Mouse (Mus musculus): ENCODE results near the gene Cyp2d22. TPM values are rescaled to one million over a fixed set of nuclear protein-coding genes. Genes with fewer than 3 reads are reported as not detected.

Cyp2d22 gene
- polyA plus RNA-seq, 1 experiment from 2014 or later = 9.7 TPM

- peak overlapping the region; percentile 78 for H3K4me2 ChIP-seq (ENCODE audit: low read depth, low read length)
- WGBS = 32% methylated on average over 15 of the region's 15 CpGs
- no peaks in the 10 kb centered on the region for H3K36me3 ChIP-seq (ENCODE audit: control insufficient read depth, insufficient read depth, low read length)
- ATAC-seq (ENCODE audit: low read depth) = no peak
- H3K4me3 ChIP-seq (ENCODE audit: low read length) = no peak overlapping the region
- peak overlapping the region; percentile 78 for H3K27ac ChIP-seq (ENCODE audit: low read length)
- no peaks in the 10 kb centered on the region for H3K9me3 ChIP-seq (ENCODE audit: control insufficient read depth, low read length)
- H3K9ac ChIP-seq (ENCODE audit: low read length) = peak overlapping the region; percentile 35; the same call in 1 of the 2 replicates
- H3K4me1 ChIP-seq (replicated peaks; ENCODE audit: control insufficient read depth, insufficient read depth, low read length) = peaks cover 30% of the 10 kb centered on the region
- H3K27me3 ChIP-seq (ENCODE audit: control insufficient read depth, insufficient read depth, low read depth, low read length) = no peaks in the 10 kb centered on the region
These were observed 1.5 kb downstream of the Cyp2d22 start for GRCm38 (mm10) chr15:82378261-82379180.

GRCm38 (mm10) chr15:82377701-82378100, 2.4 kb downstream of the Cyp2d22 start:
- WGBS = 51% methylated on average over 5 of the region's 5 CpGs
- no peaks in the 10 kb centered on the region for H3K27me3 ChIP-seq (ENCODE audit: control insufficient read depth, insufficient read depth, low read depth, low read length)
- H3K9me3 ChIP-seq (ENCODE audit: control insufficient read depth, low read length) = no peaks in the 10 kb centered on the region
- no peak overlapping the region for H3K9ac ChIP-seq (ENCODE audit: low read length)
- no peak overlapping the region for H3K4me3 ChIP-seq (ENCODE audit: low read length)
- no peak overlapping the region for H3K4me2 ChIP-seq (ENCODE audit: low read depth, low read length)
- no peaks in the 10 kb centered on the region for H3K36me3 ChIP-seq (ENCODE audit: control insufficient read depth, insufficient read depth, low read length)
- peak overlapping the region; percentile 78; the same call in 1 of the 2 replicates for H3K27ac ChIP-seq (ENCODE audit: low read length)
- ATAC-seq (ENCODE audit: low read depth) = no peak
- H3K4me1 ChIP-seq (replicated peaks; ENCODE audit: control insufficient read depth, insufficient read depth, low read length) = peaks cover 30% of the 10 kb centered on the region

DNA sequence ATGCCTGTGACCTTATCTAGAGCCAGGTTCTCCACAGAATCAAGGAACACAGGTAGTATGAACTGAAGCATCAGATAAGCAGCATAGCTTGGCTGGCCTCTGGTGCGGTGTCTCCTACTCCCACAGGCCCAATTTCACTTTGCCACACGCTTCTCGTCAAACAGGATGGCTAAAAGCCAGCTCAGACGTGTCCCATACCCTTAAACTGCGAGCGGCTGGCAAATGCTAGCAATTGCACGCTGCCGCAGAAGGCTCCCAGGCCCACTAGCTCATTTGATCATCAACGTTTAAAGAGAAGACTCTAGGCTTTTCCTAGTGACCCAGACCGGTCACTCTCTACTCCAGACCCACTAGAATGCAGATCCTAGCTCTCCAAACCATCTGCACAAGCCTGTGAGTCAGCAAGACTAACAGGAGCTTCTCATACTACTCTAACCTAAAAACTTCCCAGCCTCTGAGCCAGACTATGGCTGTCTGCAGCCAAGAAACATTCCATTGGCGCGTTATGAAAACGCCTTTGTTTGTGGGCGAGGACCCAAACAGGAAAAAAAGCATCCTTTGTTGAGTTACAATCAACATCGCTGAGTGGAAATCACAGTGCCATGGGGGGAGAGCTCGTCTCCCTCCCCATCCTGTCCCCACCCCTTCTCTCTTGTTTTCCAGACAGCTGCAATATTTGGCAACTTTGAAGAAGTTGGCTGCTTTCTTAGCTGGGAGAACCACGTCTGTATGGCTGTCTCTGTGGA, 3.5 kb downstream of the Cyp2d22 start:
- Histone ChIP-seq H3K4me2 (ENCODE audit: low read depth, low read length) (peak overlapping the region; percentile 14; the same call in 1 of the 2 replicates), H3K27ac (ENCODE audit: low read length) (peak overlapping the region; percentile 80), H3K9ac (ENCODE audit: low read length) (no peak overlapping the region), H3K36me3 (ENCODE audit: control insufficient read depth, insufficient read depth, low read length) (no peaks in the 10 kb centered on the region), H3K4me3 (ENCODE audit: low read length) (no peak overlapping the region), H3K27me3 (ENCODE audit: control insufficient read depth, insufficient read depth, low read depth, low read length) (no peaks in the 10 kb centered on the region), H3K4me1 (replicated peaks; ENCODE audit: control insufficient read depth, insufficient read depth, low read length) (peaks cover 30% of the 10 kb centered on the region), H3K9me3 (ENCODE audit: control insufficient read depth, low read length) (no peaks in the 10 kb centered on the region)
- peak; percentile 50; the same call in 1 of the 2 replicates for ATAC-seq (ENCODE audit: low read depth)
- 39% methylated on average over 17 of the region's 17 CpGs for WGBS

GRCm38 (mm10) chr15:82375855-82376254, 4.2 kb downstream of the Cyp2d22 start:
- no peak for ATAC-seq (ENCODE audit: low read depth)
- peak overlapping the region; percentile 80; the same call in 1 of the 2 replicates for H3K27ac ChIP-seq (ENCODE audit: low read length)
- H3K36me3 ChIP-seq (ENCODE audit: control insufficient read depth, insufficient read depth, low read length) = no peaks in the 10 kb centered on the region
- no peak overlapping the region for H3K9ac ChIP-seq (ENCODE audit: low read length)
- H3K27me3 ChIP-seq (ENCODE audit: control insufficient read depth, insufficient read depth, low read depth, low read length) = no peaks in the 10 kb centered on the region
- H3K9me3 ChIP-seq (ENCODE audit: control insufficient read depth, low read length) = no peaks in the 10 kb centered on the region
- H3K4me3 ChIP-seq (ENCODE audit: low read length) = no peak overlapping the region
- no peak overlapping the region for H3K4me2 ChIP-seq (ENCODE audit: low read depth, low read length)
- peaks cover 28% of the 10 kb centered on the region for H3K4me1 ChIP-seq (replicated peaks; ENCODE audit: control insufficient read depth, insufficient read depth, low read length)
- 83% methylated on average over 9 of the region's 9 CpGs for WGBS

DNA sequence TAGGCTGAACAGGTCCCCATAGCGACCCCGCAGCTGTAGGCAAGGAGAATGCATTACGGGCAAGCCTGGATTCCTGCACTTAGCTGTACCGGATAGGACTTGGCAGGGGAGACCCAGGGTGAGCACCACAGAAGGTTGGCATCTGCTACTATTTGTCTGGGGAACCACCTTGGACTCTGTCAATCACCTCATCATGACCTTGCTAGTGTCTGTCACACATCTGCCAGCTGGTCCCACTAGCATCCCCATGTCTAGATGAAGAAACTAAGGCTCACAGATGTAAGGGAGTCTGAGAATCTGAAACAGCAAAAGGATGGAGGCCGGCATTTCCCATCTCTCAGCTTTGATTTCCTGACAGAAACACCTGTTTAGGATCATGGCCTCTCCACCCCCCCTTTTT, 5.6 kb downstream of the Cyp2d22 start:
- no peaks in the 10 kb centered on the region for H3K27me3 ChIP-seq (ENCODE audit: control insufficient read depth, insufficient read depth, low read depth, low read length)
- no peak overlapping the region for H3K4me3 ChIP-seq (ENCODE audit: low read length)
- H3K9ac ChIP-seq (ENCODE audit: low read length) = no peak overlapping the region
- no peak overlapping the region for H3K27ac ChIP-seq (ENCODE audit: low read length)
- WGBS = 88% methylated on average over 5 of the region's 5 CpGs
- ATAC-seq (ENCODE audit: low read depth) = no peak
- no peak overlapping the region for H3K4me2 ChIP-seq (ENCODE audit: low read depth, low read length)
- H3K4me1 ChIP-seq (replicated peaks; ENCODE audit: control insufficient read depth, insufficient read depth, low read length) = peaks cover 24% of the 10 kb centered on the region
- H3K9me3 ChIP-seq (ENCODE audit: control insufficient read depth, low read length) = no peaks in the 10 kb centered on the region
- H3K36me3 ChIP-seq (ENCODE audit: control insufficient read depth, insufficient read depth, low read length) = no peaks in the 10 kb centered on the region

GRCm38 (mm10) chr15:82372991-82373390, 7.1 kb downstream of the Cyp2d22 start:
- H3K4me2 ChIP-seq (ENCODE audit: low read depth, low read length) = no peak overlapping the region
- no peak overlapping the region for H3K9ac ChIP-seq (ENCODE audit: low read length)
- no peaks in the 10 kb centered on the region for H3K9me3 ChIP-seq (ENCODE audit: control insufficient read depth, low read length)
- no peak overlapping the region for H3K4me3 ChIP-seq (ENCODE audit: low read length)
- no peaks in the 10 kb centered on the region for H3K36me3 ChIP-seq (ENCODE audit: control insufficient read depth, insufficient read depth, low read length)
- no peaks in the 10 kb centered on the region for H3K27me3 ChIP-seq (ENCODE audit: control insufficient read depth, insufficient read depth, low read depth, low read length)
- WGBS = 81% methylated on average over 5 of the region's 5 CpGs
- no peak overlapping the region for H3K27ac ChIP-seq (ENCODE audit: low read length)
- peaks cover 14% of the 10 kb centered on the region for H3K4me1 ChIP-seq (replicated peaks; ENCODE audit: control insufficient read depth, insufficient read depth, low read length)
- no peak for ATAC-seq (ENCODE audit: low read depth)

DNA sequence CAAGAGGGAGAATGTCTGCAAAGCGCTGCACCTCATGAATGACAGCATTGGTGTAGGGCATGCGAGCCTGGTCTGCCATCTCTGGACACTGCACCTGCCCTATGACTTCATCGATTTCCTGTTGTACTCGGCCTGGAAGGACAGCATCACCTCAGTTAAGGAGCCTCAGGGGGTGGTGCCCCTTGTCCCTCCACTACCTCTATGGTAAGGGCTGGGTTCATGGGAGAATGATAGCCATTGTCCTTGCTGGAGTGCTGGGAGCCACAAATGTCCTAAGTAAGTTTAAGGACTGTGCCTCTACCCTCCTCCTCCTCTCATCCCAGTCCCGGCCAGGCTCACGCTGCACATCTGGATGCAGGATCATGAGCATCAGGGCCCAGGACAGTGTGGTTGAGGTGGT, 7.6 kb downstream of the Cyp2d22 start:
- H3K27ac ChIP-seq (ENCODE audit: low read length) = no peak overlapping the region
- 89% methylated on average over 6 of the region's 6 CpGs for WGBS
- H3K4me3 ChIP-seq (ENCODE audit: low read length) = no peak overlapping the region
- peaks cover 8% of the 10 kb centered on the region for H3K4me1 ChIP-seq (replicated peaks; ENCODE audit: control insufficient read depth, insufficient read depth, low read length)
- H3K4me2 ChIP-seq (ENCODE audit: low read depth, low read length) = no peak overlapping the region
- H3K9ac ChIP-seq (ENCODE audit: low read length) = no peak overlapping the region
- H3K9me3 ChIP-seq (ENCODE audit: control insufficient read depth, low read length) = no peaks in the 10 kb centered on the region
- no peaks in the 10 kb centered on the region for H3K27me3 ChIP-seq (ENCODE audit: control insufficient read depth, insufficient read depth, low read depth, low read length)
- ATAC-seq (ENCODE audit: low read depth) = no peak
- H3K36me3 ChIP-seq (ENCODE audit: control insufficient read depth, insufficient read depth, low read length) = no peaks in the 10 kb centered on the region

DNA sequence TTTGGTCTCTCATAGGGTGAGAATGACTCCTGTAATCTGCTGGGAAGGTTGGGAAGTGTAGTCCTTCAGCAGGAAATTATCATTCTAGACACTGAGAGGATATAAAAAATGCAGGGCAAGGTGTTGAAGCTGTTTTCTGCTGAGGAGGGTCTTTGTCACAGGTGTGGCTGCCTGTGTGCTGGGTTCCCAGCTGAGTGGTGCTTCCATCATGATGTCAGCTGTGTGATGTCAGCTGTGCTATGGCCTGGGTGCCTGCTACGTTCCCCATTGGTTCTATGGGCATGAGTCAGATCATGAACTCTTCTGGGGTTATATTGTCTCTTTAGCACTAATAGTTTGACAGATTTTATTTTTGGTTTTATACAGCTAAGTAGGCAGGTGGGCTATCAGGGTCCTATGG, 11.2 kb downstream of the Cyp2d22 start:
- Histone ChIP-seq H3K4me1 (replicated peaks; ENCODE audit: control insufficient read depth, insufficient read depth, low read length) (no peaks in the 10 kb centered on the region), H3K27me3 (ENCODE audit: control insufficient read depth, insufficient read depth, low read depth, low read length) (no peaks in the 10 kb centered on the region), H3K9ac (ENCODE audit: low read length) (no peak overlapping the region), H3K4me3 (ENCODE audit: low read length) (no peak overlapping the region), H3K36me3 (ENCODE audit: control insufficient read depth, insufficient read depth, low read length) (no peaks in the 10 kb centered on the region), H3K9me3 (ENCODE audit: control insufficient read depth, low read length) (no peaks in the 10 kb centered on the region), H3K4me2 (ENCODE audit: low read depth, low read length) (no peak overlapping the region), H3K27ac (ENCODE audit: low read length) (no peak overlapping the region)
- WGBS = 79% methylated on average over 1 of the region's 1 CpGs
- no peak for ATAC-seq (ENCODE audit: low read depth)

- no peak overlapping the region for H3K9ac ChIP-seq (ENCODE audit: low read length)
- no peak overlapping the region for H3K4me3 ChIP-seq (ENCODE audit: low read length)
- no peak overlapping the region for H3K27ac ChIP-seq (ENCODE audit: low read length)
- no peak for ATAC-seq (ENCODE audit: low read depth)
- no peaks in the 10 kb centered on the region for H3K9me3 ChIP-seq (ENCODE audit: control insufficient read depth, low read length)
- no peaks in the 10 kb centered on the region for H3K4me1 ChIP-seq (replicated peaks; ENCODE audit: control insufficient read depth, insufficient read depth, low read length)
- no peak overlapping the region for H3K4me2 ChIP-seq (ENCODE audit: low read depth, low read length)
- no peaks in the 10 kb centered on the region for H3K27me3 ChIP-seq (ENCODE audit: control insufficient read depth, insufficient read depth, low read depth, low read length)
- no peaks in the 10 kb centered on the region for H3K36me3 ChIP-seq (ENCODE audit: control insufficient read depth, insufficient read depth, low read length)
- WGBS = 82% methylated on average over 4 of the region's 4 CpGs
These were observed 11.9 kb downstream of the Cyp2d22 start for GRCm38 (mm10) chr15:82368146-82368545.

Measured in lung, embryonic 16.5 days (tissue).